Mouse (Mus musculus) adrenal gland, adult (tissue): ENCODE data around the gene Ugt1a6a.
"Not testable (repeated sequence)": the region's sequence is repeated elsewhere in the genome, so short reads cannot be mapped to it uniquely, and the experiment has no call there.

Experiments used
- DNase-seq, 2 experiments: peaks; one replicate each; pipeline ENCODE4 v3.0.0; 2022 to 2023; ENCODE audit warnings: low spot score in 1 of 2; ENCODE audit not compliant: inconsistent age in 2 of 2

Ugt1a6a gene

GRCm38 (mm10) chr1:88134457-88135011, at the start of gene Ugt1a6a:
Gene Ugt1a6a, plus strand, starts transcription at chr1:88134809.
- DNase-seq: peak; percentile 23 to 76

GRCm38 (mm10) chr1:88086125-88086524, 48.5 kb upstream of the Ugt1a6a start:
- no peak for DNase-seq

- no peak for DNase-seq
Measured at GRCm38 (mm10) chr1:88087513-88087912, 47.1 kb upstream of the Ugt1a6a start, which contains the start of gene Ugt1a8. Gene Ugt1a8, plus strand, starts transcription at chr1:88087813.

GRCm38 (mm10) chr1:88092341-88092740, 42.3 kb upstream of the Ugt1a6a start:
- no peak for DNase-seq

- peak in 1 of 2 experiments; percentile 46 for DNase-seq
Measured at GRCm38 (mm10) chr1:88094270-88094676, 40.3 kb upstream of the Ugt1a6a start.

- DNase-seq: peak in 1 of 2 experiments; percentile 38
Measured at GRCm38 (mm10) chr1:88094941-88095492, 39.6 kb upstream of the Ugt1a6a start, which contains the start of gene Ugt1a7c. Gene Ugt1a7c, plus strand, starts transcription at chr1:88095062.

- DNase-seq: not testable (repeated sequence)
Measured at GRCm38 (mm10) chr1:88098546-88098945, 36.1 kb upstream of the Ugt1a6a start.

- peak in 1 of 2 experiments; percentile 55 for DNase-seq
Measured at GRCm38 (mm10) chr1:88099691-88100090, 34.9 kb upstream of the Ugt1a6a start.

GRCm38 (mm10) chr1:88103019-88103418, 31.6 kb upstream of the Ugt1a6a start, which contains the start of gene Ugt1a6b:
Gene Ugt1a6b, plus strand, starts transcription at chr1:88103252.
- DNase-seq: peak in 1 of 2 experiments; percentile 52

- DNase-seq: not testable (repeated sequence)
Measured at GRCm38 (mm10) chr1:88103697-88104468, 30.7 kb upstream of the Ugt1a6a start.

GRCm38 (mm10) chr1:88104667-88105430, 29.8 kb upstream of the Ugt1a6a start:
- DNase-seq: no peak

- no peak for DNase-seq
Measured at GRCm38 (mm10) chr1:88105656-88106055, 29.0 kb upstream of the Ugt1a6a start.

- DNase-seq: not testable (repeated sequence)
Measured at GRCm38 (mm10) chr1:88109027-88109557, 25.5 kb upstream of the Ugt1a6a start.

- not testable (repeated sequence) for DNase-seq
Measured at GRCm38 (mm10) chr1:88109604-88110003, 25.0 kb upstream of the Ugt1a6a start.

GRCm38 (mm10) chr1:88112769-88113168, 21.8 kb upstream of the Ugt1a6a start:
- not testable (repeated sequence) for DNase-seq

- DNase-seq: peak in 1 of 2 experiments; percentile 52
Measured at GRCm38 (mm10) chr1:88120550-88120949, 14.1 kb upstream of the Ugt1a6a start.

- DNase-seq: peak in 1 of 2 experiments; percentile 67
Measured at GRCm38 (mm10) chr1:88121521-88121920, 13.1 kb upstream of the Ugt1a6a start.

GRCm38 (mm10) chr1:88125827-88126360, 8.7 kb upstream of the Ugt1a6a start:
- not testable (repeated sequence) for DNase-seq

GRCm38 (mm10) chr1:88129091-88129490, 5.5 kb upstream of the Ugt1a6a start:
- DNase-seq: peak in 1 of 2 experiments; percentile 76

- not testable (repeated sequence) for DNase-seq
Measured at GRCm38 (mm10) chr1:88130223-88130622, 4.4 kb upstream of the Ugt1a6a start.
